Mouse (Mus musculus) lung, postnatal 25 days (tissue): Measurements from ENCODE around the gene Tmem165.

Experiments used
- DNase-seq: peaks from one replicate; pipeline ENCODE4 v3.0.0; 2022; ENCODE audit warnings: low spot score

The Tmem165 gene

GRCm38 (mm10) chr5:76183750-76184261 is at the start of gene Tmem165:
Tmem165 (plus strand) TSS chr5:76183880.
- peak; percentile 95 for DNase-seq

GRCm38 (mm10) chr5:76135644-76136043 is 48.0 kb upstream of the Tmem165 start:
- peak; percentile 39 for DNase-seq

- no peak for DNase-seq
Measured at GRCm38 (mm10) chr5:76136271-76136670, 47.4 kb upstream of the Tmem165 start.

- no peak for DNase-seq
Measured at GRCm38 (mm10) chr5:76137586-76137985, 46.1 kb upstream of the Tmem165 start.

GRCm38 (mm10) chr5:76138071-76138470 is 45.6 kb upstream of the Tmem165 start:
- DNase-seq: no peak

- no peak for DNase-seq
Measured at GRCm38 (mm10) chr5:76138512-76138911, 45.2 kb upstream of the Tmem165 start.

- DNase-seq: peak; percentile 38
Measured at GRCm38 (mm10) chr5:76139171-76139671, 44.5 kb upstream of the Tmem165 start.

GRCm38 (mm10) chr5:76139808-76140729 is 43.6 kb upstream of the Tmem165 start, which contains the start of gene Srd5a3:
Srd5a3 (plus strand) TSS chr5:76140271.
- peak; percentile 98 for DNase-seq

- DNase-seq: no peak
Measured at GRCm38 (mm10) chr5:76140730-76141066, 43.0 kb upstream of the Tmem165 start.

GRCm38 (mm10) chr5:76143356-76143755 is 40.3 kb upstream of the Tmem165 start:
- no peak for DNase-seq

GRCm38 (mm10) chr5:76146401-76146800 is 37.3 kb upstream of the Tmem165 start:
- DNase-seq: no peak

GRCm38 (mm10) chr5:76149436-76149835 is 34.2 kb upstream of the Tmem165 start:
- DNase-seq: no peak

- DNase-seq: no peak
Measured at GRCm38 (mm10) chr5:76152956-76153355, 30.7 kb upstream of the Tmem165 start.

GRCm38 (mm10) chr5:76153430-76153829 is 30.2 kb upstream of the Tmem165 start:
- no peak for DNase-seq

- DNase-seq: no peak
Measured at GRCm38 (mm10) chr5:76154434-76155165, 29.1 kb upstream of the Tmem165 start.

- DNase-seq: no peak
Measured at GRCm38 (mm10) chr5:76159555-76159954, 24.1 kb upstream of the Tmem165 start.

- no peak for DNase-seq
Measured at GRCm38 (mm10) chr5:76160086-76160485, 23.6 kb upstream of the Tmem165 start.

GRCm38 (mm10) chr5:76161491-76161890 is 22.2 kb upstream of the Tmem165 start:
- no peak for DNase-seq

GRCm38 (mm10) chr5:76162926-76163325 is 20.8 kb upstream of the Tmem165 start:
- no peak for DNase-seq

- no peak for DNase-seq
Measured at GRCm38 (mm10) chr5:76163828-76164390, 19.8 kb upstream of the Tmem165 start.

GRCm38 (mm10) chr5:76164827-76165226 is 18.9 kb upstream of the Tmem165 start:
- no peak for DNase-seq

- no peak for DNase-seq
Measured at GRCm38 (mm10) chr5:76170522-76170921, 13.2 kb upstream of the Tmem165 start.
